Mouse (Mus musculus) ES-E14 (cell line): ENCODE measurements at regions not wholly inside any gene's neighbourhood (a gene's known extent, or its start where the extent isn't known, plus 50 kb on each side); places are given as distances from the start of the nearest gene placed in this dataset.

Experiments used
- CHD2 ChIP-seq: IDR thresholded peaks from 2 replicates; pipeline ENCODE4 v1.6.1; 2014; ENCODE audit warnings: mild to moderate bottlenecking, low read depth, low read length, inconsistent platforms
- HCFC1 ChIP-seq: IDR thresholded peaks from 2 replicates; pipeline ENCODE4 v1.6.1; 2012; ENCODE audit warnings: low read length, inconsistent platforms, borderline replicate concordance; ENCODE audit not compliant: insufficient read depth
- ZC3H11A ChIP-seq: IDR thresholded peaks from 2 replicates; pipeline ENCODE4 v1.6.1; 2012; ENCODE audit warnings: low read depth, mild to moderate bottlenecking, inconsistent platforms, low read length, borderline replicate concordance
- ZNF384 ChIP-seq: IDR thresholded peaks from 2 replicates; pipeline ENCODE4 v1.6.1; 2012; ENCODE audit warnings: low read depth, low read length, inconsistent platforms

DNA sequence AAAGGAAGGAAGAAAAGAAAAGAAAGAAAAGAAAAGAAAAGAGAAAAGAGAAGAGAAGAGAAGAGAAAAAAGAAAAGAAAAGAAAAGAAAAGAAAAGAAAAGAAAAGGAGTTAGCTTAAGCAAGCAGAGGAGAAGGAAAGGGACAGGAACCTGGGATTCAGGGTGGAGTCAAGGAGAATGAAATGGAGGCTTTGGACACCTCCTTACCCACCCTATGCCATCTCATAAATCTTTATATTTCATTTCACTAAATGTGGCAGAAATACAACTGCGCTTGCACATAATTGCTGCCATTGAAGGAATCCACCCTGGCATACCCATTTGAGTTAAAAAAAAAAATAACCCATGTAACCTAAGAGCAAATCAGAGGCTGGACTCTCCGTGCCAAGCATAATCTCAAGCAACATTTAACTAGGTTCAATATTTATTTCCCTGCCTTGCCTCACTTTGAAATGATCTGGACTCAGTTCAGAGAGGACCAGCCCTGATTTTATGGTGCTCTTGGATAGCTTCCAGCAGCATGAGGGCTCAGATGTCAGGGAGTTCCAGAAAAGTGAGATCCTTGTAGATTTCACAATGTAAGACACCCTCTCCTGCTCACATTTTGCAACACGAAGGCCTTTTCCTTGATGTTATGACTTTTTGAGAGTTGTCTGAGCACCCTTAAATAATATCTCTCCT, 456.2 kb downstream of the Pik3r1 start:
- TF ChIP-seq CHD2 (no peak), ZNF384 (no peak), HCFC1 (no peak), ZC3H11A (no peak)
